Mouse (Mus musculus) brain, embryonic 14.5 days (tissue): ENCODE results near the gene Spin1.

Experiments
- CTCF ChIP-seq: fragments of 200-500 bp; IDR thresholded peaks from 2 replicates; pipeline ENCODE4 v1.5.1; 2012; ENCODE audit warnings: inconsistent platforms, mild to moderate bottlenecking, moderate library complexity, borderline replicate concordance; ENCODE audit not compliant: insufficient read depth, insufficient read length; ENCODE audit errors: extremely low read depth
- POLR2A ChIP-seq: fragments of 200-500 bp; IDR thresholded peaks from 2 replicates; pipeline ENCODE4 v1.6.1; 2012; ENCODE audit warnings: mild to moderate bottlenecking, inconsistent platforms, borderline replicate concordance; ENCODE audit not compliant: poor library complexity, insufficient read depth, insufficient read length, severe bottlenecking; ENCODE audit errors: extremely low read depth

DNA sequence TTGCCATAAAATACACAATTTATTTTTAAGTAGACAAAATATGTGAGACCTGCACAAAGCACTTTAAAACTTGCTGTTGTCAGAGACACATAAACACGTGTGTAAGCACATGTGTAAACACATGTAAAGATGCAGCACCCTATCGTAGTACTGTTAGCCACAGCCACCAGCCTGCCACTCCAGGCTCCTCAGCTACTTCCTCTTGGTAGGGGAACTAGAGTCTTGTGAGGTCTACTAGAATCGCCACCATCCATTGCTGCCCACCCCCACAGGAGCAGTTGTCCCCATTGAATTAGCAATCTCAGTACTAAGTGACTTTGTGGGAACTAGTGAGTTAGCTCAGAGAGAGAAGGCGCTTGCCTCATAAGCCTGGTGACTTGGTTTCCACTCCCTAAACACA, 35.6 kb downstream of the Spin1 start:
- TF ChIP-seq CTCF (no peak), POLR2A (no peak)
